Mouse (Mus musculus) layer of hippocampus, adult 9-11 months (tissue): Measurements from ENCODE around the gene Rinl.

Experiments
- DNase-seq: peaks from one replicate; pipeline ENCODE4 v3.0.0; 2022

The Rinl gene

DNA sequence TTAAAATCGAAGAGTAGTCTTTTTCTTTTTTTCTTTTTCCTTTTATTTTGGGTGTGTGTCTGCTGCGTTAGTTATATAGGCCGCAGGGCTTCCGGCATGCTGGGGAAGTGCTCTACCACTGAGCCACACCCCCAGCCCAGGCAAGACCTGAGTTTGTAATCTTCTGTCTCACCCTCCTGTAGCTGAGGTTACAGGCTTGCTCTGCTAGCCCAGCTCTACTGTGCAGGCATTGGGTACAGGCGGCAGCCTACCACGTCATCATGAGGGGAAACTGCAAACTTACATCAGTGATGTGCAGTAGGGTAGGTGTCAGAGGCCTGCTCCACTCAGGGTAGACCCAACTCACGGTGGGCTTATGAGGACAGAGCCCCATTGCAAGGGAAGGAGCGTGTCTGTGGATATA lies 7.5 kb upstream of the Rinl start:
- DNase-seq: no peak

DNA sequence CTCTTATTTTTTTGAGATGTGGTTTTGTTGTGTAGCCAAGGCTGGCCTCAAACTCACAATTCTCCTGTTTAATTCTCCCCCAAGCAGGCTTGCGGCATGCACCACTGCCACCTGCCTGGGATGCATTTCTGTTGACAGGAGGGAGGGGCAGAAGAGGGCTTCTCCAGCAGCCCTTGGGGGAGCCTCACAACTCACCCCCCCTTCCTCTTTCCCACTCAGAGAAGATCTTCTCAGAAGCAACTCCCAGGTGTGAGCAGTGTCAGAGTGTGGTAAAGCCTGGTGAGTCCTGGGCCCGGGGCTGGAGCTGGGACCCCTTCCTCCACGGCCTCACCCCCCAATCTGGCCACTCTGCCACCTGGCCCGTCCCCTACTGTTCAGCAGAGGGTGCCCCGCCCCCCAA lies 3.6 kb upstream of the Rinl start:
- DNase-seq: no peak

DNA sequence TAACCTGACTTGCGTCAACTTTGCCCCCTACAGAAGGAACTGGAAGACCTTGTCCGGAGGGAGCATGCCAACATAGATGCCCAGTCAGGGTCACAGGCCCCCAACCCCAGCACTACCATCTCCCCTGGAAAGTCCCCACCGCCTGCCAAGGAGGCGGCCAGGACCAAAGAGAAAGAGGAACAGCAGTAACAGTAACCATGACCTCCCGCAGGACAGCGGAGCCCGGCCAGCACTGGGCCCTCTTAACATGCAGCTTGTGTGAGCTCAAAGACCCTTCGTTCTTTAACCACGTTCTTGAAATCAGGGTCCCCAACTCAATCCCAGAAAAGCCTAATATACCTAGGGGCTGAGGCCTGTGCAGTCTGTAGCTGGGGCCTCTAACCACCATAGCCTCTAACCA lies 885 bp upstream of the Rinl start:
- DNase-seq: no peak

DNA sequence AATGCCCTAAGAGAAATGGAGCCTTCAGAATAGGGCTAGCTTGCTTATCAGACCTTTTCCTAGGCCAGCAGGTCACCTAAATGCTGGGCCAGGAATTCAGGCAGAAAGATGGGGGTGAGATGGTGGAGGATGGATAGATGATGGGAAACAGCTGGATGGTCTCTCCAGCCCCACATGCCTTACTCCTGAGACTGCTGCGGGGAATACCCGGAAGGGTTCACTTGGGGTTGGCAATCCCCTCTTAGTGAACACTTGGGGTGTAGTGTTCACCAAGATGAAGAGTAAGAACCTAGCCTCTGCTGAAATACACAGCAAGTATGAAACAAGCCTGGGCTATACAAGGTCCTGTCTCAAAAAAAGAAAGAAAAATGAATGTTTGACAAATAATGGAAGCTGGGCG lies 466 bp downstream of the Rinl start:
- no peak for DNase-seq

DNA sequence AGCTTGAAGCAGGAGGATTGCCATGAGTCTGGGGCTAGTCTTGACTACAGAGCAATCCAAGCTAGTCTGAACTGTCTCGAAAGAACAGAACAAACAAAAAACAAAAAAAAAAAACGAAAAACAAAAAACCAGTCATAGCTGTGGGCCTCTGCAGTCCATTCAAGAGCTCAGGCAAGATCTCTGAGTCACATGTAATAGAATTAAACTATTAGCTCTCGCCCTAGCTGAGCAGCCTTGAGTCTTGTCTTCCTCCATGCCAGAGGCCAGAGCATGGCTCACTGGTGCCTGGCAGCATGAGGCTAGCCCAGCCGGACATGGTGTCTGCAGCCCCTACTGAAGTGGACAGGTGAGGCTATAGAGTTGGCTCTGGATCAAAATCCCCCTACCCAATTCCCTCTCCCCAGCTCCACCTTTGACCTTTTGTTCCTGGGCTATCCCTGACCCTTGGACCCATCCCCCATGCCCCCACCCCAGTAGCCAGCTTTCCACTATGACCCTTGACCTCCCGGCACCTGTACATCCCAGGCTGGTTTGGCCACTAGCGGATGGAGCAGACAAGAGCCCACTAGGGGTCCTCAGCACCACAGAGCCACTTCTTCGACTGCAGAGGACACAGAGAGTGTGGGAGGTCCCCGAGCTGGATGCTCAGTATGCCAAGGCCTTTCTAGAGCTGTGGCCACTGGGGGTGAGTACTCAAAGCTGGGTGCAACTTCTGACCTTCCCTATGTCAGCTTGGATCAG lies 1.5 kb downstream of the Rinl start:
- DNase-seq: no peak

DNA sequence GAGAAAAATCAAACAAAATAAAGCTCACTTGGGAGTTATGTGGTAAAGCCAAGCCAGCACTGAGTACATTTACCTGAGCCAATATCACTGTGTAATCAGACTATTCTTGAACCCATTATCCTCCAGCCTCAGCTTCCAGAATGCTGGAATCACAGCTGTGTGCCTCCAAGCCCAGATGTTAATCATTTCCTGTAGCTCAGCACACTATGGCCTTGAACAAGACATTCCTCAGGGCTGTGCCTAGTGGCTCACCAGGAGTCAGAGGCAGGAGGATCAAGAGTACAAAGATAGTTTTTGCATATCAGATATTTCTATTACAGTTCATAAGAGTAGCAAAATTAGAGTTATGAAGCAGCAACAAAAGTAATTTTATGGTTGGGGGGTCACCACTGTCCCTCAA lies 2.9 kb downstream of the Rinl start:
- DNase-seq: no peak

DNA sequence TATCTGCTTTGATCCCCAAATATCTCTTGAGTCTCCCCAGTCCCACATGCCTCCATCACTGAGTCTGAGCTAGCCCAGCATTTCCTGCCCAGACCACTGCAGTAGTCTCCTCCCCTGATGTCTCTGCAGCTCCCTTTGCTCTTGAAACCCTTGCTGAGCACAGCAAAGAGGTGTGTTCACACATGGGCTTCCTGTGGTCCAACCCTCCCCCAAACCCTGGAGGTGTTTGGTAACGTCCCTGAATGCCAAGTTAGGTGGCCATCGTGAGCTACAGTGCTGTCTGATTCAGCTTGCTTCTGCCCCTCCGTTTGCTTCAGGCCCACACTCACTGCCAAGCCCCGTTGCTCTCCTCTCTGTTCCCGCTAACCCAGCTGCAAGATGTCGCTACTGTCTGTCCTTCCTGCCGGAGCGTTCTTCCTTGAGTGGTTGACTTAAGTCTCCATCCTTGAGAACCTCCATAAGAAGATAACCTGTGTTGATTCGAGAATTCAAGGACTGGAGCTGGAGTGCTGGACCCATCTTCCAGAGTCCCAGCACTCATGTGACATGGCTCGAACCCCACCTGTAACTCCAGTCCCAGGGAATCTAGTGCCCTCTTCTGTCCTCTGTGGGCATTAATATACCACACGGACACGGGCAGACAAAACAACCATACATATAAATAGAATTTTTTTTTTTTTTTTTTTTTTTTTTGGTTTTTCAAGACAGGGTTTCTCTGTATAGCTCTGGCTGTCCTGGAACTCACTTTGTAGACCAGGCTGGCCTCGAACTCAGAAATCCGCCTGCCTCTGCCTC lies 3.8 kb downstream of the Rinl start:
- DNase-seq: no peak

DNA sequence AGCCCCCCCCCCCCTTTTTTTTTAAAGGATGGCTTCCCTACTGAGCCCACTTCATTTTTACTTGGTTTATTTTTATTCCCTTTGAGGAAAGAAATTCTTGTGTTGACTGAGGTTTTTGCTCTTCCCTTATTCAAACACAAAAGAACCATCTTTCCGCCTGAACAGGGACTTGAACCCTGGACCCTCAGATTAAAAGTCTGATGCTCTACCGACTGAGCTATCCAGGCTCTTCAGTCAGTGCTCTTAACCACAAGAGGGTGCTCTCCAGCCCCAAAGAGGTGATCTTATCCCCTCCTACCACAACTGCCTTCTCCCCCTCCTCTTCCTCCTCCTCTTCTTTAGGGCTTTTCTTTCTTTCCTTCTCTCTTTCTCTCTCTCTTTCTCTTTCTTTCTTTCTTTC lies 5.1 kb downstream of the Rinl start:
- no peak for DNase-seq

DNA sequence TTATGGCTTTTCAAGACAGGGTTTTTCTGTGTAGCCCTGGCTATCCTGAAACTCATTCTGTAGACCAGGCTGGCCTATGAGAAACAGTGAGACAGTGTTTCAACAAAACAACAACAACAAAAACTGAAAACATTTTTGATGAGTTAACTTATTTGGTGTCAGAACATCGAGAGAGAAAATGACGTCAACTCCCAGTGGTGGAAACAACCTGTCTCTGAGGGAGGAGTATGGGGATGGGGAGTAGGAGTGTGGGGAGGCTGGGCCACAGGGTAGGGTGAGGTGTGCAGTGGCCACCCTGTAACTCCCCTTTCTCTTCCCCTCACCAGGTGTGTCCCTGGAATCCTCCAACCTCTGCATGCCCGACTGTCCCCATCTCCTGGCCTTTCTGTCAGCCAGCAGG lies 5.7 kb downstream of the Rinl start:
- DNase-seq: no peak

DNA sequence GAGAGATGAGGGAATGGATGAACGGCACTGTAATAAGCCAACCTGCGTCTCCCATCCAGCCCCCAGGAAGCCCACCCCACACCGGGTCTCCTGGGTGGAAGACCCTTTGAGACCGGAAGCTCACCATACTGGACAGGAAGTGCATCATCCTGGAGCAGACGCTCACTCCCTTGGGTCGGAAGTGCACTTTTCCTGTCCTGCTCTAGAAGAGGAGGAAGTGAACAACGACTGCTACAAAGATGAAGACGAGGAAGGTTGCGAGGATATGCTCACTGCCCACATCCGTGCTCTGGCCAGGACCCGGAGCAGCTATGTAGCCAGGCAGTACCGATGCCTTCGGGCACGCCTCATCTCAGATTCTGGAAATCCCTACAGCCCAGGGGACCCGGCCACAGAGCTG lies 7.1 kb downstream of the Rinl start:
- no peak for DNase-seq

DNA sequence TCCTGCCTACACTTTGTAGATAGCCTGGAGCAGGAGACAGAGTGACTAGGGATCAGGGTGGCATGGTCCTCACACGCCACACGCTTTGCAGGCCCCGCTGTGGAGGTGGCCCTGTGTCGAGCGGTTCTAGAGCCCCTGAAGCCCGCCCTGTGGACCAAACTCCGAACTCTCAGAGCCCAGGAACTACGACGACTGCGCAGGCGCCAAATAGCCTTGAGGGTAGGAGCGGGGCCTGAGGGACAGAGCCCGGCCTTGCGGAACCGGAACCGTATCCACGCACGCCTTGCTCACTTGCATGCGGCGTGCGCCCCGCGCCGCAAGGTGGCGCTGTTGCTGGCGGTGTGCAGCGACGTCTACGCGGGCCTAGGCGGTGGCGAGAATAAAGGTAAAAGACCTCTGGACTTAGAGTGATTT lies 7.8 kb downstream of the Rinl start:
- peak; percentile 77 for DNase-seq

DNA sequence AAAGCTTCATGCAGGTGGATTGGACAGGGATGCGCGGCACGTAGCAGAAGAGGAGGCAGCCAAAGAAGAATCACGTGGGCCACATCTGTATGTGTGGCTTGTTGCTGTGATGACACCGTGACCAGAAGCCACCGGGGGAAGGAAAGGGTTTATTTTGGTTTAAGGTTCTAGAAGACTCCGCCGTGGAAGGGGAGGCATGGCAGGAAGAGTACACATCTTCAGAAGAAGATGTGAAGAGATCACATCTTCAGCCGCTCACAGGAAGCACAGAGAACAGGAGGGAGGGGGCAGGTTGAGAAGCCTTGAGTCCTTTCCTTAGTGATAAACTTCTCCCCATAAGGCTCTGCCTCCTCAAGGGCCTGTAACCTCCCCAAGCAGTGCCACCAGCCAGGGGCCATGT lies 11.2 kb downstream of the Rinl start:
- DNase-seq: no peak

DNA sequence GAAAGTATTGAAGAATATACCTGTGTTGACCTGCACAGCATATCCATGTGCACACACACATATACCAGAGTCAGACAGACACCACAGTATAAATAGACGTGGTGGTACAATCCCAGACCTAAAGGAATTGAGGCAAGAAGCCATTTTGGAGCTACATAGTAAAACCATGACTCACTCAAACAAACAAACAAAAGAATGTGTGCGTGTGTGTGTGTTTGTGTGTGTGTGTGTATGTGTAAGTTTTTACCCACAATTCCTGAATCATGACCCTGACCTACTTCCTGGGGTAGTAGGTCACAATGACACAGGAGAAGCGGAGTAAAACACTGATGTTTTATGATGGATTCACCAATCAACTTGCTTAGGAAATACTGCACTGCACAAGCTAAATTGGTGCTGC lies 12.7 kb downstream of the Rinl start:
- DNase-seq: no peak

DNA sequence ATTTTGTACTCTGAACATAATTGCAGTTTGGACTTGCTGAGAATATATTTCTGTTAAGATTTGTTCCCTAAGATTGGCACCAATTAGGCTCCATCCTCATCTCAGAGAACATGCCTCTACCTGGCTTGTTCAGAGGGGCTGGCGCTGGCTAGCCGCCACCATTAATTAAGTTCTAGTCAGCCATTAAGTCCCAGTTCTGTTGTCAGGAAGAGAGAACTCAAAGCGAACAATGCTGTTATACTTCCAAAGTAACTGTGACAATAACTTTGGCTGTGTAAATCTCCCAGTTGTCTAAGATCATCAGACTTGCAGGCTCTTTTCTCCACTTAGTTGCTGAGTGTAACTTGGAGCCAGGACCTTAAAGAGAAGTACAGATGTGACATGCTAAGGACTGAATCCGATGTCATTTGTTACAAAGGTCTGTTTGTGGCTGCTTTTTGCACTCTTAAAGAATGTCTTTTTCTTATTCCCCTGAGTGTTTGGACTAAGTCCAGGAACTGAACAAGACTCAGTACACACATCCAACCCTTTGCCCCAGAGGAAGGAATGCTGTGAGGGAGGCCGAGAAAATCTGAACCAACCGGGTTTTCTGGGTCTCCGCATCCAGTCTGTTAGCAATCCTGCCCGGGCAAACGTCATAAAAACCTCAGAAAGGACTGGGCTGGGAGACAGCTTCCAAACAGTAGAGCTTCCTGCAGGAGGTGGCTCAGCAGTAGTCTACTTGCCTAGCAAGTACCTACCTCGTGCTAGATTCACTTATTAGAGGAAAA lies 13.3 kb downstream of the Rinl start:
- no peak for DNase-seq

DNA sequence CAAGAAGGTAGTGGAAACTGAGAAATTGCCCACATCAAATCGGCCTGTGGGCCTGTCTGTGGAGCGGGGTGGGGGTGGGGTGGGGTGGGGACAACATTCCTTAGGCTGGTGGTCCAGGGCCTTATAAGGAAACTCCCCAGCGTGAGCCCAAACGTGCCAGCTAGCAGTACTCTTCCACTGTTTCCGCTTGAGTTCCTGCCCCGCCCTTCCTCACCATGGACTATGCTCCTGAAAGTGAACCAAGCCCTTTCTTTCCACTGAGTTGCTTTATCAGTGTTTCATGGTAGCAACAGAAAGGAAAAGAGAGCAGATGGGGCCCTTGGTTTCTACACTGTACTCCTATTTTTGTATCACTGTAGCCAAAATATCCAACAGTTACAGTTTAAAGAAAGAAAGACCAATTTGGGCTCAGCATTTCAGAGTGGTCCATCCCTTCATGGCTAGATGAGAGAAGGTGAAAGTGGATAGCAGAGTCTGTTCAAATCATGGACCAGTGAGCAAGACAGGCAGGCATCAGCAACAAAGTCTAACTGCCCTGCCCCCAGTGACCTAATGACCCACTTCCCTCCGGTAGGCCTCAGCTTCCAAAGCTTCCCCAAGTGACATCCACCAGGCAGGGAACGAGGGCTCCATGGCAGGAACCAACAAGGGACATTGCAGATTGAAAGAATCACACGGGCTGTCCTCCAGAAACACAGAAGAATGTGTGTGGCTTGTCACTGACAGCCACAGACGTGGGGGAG lies 14.2 kb downstream of the Rinl start:
- DNase-seq: no peak

DNA sequence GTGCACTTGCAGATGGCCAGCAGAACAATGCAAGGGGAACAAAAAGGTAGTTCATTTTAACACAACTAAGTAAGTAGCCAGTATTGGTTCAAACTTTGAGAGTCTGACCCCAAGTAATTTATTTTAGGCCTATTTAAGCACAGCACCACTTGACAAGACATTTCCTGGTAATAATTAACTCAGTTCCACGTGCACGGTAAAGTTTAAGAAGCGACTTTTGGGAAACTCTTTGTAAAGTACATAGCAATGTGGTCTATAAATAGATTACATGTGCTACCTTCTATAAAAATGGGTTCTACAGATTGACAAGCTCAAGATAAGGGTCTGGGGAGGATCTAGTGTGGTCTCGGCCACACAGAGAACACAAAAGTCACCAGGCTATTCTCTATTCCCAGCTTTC lies 15.0 kb downstream of the Rinl start:
- no peak for DNase-seq

DNA sequence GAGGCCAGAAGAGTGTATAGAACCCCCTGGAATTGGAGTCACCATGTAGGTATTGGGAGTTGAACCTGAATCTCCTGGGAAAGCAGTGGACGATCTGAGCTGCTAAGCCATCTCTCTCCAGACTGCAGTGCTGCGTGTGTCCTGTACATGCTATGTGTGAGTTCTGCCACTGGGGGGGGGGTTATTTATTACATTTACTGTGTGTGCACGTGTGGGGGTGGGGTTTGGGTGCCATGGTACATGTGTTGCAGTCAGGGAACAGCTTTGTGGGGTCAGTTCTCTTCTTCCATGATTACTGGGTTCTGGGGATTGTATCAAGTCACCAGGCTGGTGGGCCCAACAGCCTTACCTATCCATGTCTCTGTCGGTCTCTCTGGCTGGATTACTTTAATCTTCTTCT lies 18.1 kb downstream of the Rinl start:
- DNase-seq: no peak

DNA sequence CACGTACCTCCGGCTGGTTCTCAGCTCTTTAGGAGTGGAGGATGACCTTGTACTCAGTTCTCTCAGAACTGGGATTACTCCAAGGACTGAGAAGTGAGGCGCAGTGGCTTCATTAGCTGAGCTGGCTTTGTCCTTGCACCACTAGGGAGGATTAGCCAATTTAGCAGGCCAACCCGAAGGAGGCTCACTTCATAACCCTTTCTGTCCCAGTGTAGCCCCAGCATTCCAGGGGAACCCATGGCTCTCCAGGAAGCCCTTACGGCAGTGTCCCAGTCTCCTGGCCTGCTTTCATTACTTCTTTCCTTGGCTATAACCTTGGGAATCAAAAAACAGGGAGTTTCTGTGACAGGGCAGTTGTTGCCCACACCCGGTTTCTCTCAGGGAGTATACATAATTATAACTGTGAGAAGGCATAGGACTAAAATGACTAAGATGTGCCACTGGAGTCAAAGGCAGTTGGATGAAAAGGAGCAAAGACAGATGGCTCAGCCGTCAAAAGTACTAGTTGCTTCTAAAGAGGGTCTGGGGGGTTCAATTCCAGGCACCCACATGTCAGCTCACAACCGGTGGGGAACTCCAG lies 19.0 kb downstream of the Rinl start:
- no peak for DNase-seq

DNA sequence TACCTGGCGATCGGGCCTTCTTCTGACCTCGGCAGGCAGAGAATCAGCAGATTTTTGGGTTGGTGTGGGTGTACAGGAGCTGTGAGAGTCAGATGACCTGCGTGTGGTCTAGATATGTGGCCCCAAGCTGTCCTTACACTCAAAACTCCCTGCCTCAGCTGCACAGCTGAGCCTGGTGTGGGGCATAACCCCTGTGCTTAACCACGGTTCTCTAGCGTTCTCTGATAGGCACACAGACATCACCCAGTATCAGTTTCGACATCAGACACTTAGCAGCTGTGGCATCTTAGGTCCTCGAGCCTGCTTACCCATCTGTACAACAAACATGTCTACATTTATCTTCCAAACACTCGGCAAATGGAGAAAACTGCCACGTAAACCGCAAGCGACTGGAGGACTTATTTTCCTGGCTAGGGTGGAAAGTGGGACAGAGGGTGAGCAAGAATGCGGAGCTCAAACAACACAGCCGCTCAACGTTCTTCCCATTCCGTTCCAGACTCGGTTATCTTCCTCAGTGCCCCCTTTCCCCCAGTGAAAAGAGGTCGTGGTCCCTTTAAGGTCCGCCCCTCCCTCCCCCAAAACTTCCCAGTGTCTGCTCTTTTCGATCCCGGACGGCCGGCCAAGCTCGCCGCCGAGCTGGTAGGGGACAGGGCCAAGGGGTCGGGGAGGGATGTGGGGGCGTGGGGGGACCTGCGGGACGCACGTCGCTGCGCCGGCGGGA lies 19.6 kb downstream of the Rinl start, which contains the start of gene Hnrnpl:
Gene Hnrnpl (plus strand): TSS at position 321 of the 721 bp plus-strand sequence.
- DNase-seq: no peak

DNA sequence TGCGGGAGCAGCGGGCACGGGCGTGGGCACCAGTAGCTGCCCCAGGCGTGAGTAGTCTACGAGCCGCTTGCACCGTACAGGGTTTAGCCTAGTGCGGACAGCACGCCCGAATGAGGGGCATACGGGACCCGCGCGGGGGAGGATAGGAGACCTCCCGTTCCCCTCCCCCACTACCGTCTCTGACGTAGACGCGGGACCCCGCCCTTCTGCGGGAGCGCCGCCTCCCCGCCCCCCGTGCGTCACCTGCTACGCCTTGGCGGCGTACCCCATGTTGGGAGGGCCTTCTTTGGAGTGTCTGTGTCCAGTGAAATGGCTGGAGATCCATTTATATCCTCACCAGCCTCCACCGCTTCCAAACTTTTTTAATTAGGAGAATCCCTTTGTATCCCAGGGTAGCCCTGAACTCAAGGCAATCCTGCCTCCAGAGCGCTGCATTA lies 20.2 kb downstream of the Rinl start:
- peak; percentile 95 for DNase-seq

DNA sequence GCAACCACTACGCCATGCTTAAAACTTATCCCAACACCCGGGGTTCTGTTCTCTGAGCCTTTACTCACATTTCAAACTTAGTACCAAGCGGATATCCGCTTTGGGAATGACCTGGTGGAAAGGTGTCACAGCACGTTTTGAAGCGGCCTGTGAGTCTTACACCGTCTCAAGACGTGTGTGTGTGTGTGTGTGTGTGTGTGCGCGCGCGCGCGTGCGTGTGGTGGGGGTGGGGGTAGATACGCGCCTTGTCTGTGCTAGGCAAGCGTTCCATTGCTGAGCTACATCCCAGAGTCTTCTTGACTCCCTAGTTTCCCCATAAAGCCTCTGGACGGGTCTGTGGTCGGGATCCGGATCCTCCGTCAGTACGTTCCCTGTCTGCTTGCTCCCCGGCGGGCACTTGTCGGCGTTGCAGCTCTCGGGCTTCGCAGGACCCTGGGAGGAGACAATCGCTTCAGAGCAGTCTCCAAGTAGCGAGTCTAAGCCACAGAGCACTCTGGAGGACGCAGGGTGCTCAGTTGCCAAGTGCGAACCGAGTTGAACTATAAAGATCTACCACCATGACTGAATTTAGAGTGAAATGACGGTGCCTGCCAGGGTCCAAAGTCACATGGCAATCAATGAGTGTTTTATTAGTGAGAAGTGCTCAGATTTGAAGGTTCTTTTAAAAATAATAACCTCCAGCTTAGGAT lies 20.8 kb downstream of the Rinl start:
- peak; percentile 63 for DNase-seq
